Mouse (Mus musculus) hindbrain, embryonic 10.5 days (tissue): ENCODE results near the gene Borcs8. TPM values are rescaled to one million over a fixed set of nuclear protein-coding genes. Genes with fewer than 3 reads are reported as not detected.
A peak's percentile ranks its signal among the peaks of the same experiment; 100 is the strongest.

Source experiments
- DNase-seq: peaks from one replicate; pipeline ENCODE4 v3.0.0-alpha.2; 2017; ENCODE audit warnings: low spot score
- H3K27ac ChIP-seq: fragments of 300-500 bp; sonication (generic); 2 replicates; pipeline ENCODE4 v1.5.1; 2016; ENCODE audit warnings: mild to moderate bottlenecking, moderate library complexity
- H3K27me3 ChIP-seq: fragments of 300-500 bp; sonication (generic); 2 replicates; pipeline ENCODE4 v1.6.1; 2016; ENCODE audit warnings: mild to moderate bottlenecking; ENCODE audit not compliant: poor library complexity, insufficient read depth, severe bottlenecking
- H3K36me3 ChIP-seq: fragments of 300-500 bp; sonication (generic); 2 replicates; pipeline ENCODE4 v1.6.1; 2016; ENCODE audit warnings: mild to moderate bottlenecking, moderate library complexity
- H3K4me1 ChIP-seq: fragments of 300-500 bp; sonication (generic); replicated peaks from 2 replicates; pipeline ENCODE4 v1.6.1; 2016; ENCODE audit warnings: mild to moderate bottlenecking
- H3K4me3 ChIP-seq: fragments of 300-500 bp; sonication (generic); 2 replicates; pipeline ENCODE4 v1.5.1; 2016; ENCODE audit warnings: mild to moderate bottlenecking, moderate library complexity
- H3K9me3 ChIP-seq: fragments of 300-500 bp; sonication (generic); 2 replicates; pipeline ENCODE4 v1.6.1; 2016; ENCODE audit warnings: mild to moderate bottlenecking, moderate library complexity
- WGBS: fragments of 180-500 bp; shearing (Covaris S2); methylation state at CpG from one replicate; pipeline ENCODE4 v1.1.7; 2016; 5-methylcytosine and 5-hydroxymethylcytosine counted together
- polyA plus RNA-seq: library from polyadenylated mRNA; unstranded; fragments of >200 nt; fragmentation: Nextera tagmentation; extraction: Ambion mirVana; gene quantifications from 2 replicates; pipeline ENCODE4 v1.2.1, GENCODE M21; 2016

Gene Borcs8
- 46.9 and 48.3 TPM in 2 replicates for polyA plus RNA-seq

- Histone ChIP-seq H3K27ac (peak within 1 kb of the TSS; percentile 88), H3K4me1 (peaks cover 22% of the 10 kb centered on the region), H3K9me3 (no peaks in the 10 kb centered on the region), H3K27me3 (no peaks in the 10 kb centered on the region), H3K4me3 (peak within 1 kb of the TSS; percentile 79), H3K36me3 (peaks cover 57% of the 10 kb centered on the region)
- under 1% methylated on average over 46 of the region's 46 CpGs for WGBS
- peak; percentile 99 for DNase-seq
Measured at GRCm38 (mm10) chr8:70139026-70139857, at the start of gene Borcs8, which contains the start of the genes Rfxank and Mef2b. Borcs8 (plus strand) TSS chr8:70139499. Rfxank (minus strand) TSS chr8:70139154. Mef2b (plus strand) TSS chr8:70139711.

DNA sequence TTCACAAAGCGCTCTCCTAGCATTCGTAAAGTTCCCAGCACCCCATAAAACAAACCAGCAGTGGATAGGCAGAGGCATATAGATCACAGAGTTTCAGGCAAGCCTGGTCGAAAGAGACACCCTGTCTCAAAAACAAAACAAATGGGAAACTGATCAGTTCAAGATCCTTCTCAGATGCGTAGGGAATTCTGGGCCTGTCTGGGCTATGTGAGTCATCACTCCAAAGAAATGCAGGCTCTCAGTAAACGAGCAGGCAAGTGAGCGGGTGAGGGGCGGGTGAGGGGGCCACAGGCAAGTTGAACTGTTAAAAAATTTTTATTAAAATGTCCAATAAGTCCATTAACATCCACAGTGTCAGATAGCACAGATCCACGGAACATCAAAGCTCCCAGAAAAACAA is 46.5 kb upstream of the Borcs8 start:
- H3K4me3 ChIP-seq: no peak overlapping the region
- H3K36me3 ChIP-seq: peaks cover 31% of the 10 kb centered on the region
- peaks cover 3% of the 10 kb centered on the region; the same call in 1 of the 2 replicates for H3K9me3 ChIP-seq
- H3K4me1 ChIP-seq: peaks cover 21% of the 10 kb centered on the region
- peaks cover 63% of the 10 kb centered on the region for H3K27me3 ChIP-seq
- WGBS: 62% methylated on average over 8 of the region's 8 CpGs
- no peak overlapping the region for H3K27ac ChIP-seq
- no peak for DNase-seq

DNA sequence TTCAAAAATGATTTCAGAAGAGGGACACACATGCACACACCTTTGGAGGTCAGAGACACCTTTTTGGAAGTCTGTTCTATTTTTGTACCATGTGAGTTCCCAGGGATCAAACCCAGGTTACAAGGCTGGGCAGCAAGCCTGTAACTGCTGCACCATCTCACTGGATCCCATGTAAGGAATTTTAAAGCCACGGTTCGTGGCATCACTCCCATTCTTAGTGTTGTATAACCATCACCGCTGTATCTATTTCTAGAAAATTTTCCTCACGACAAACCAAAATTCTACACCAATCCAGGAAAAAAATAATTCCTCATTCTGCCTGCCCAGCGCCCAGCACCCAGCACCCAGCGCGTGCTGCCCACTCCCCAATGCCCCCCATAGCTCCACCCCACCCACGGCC is 40.0 kb upstream of the Borcs8 start:
- no peaks in the 10 kb centered on the region for H3K4me1 ChIP-seq
- peaks cover 9% of the 10 kb centered on the region for H3K9me3 ChIP-seq
- DNase-seq: no peak
- H3K27me3 ChIP-seq: peaks cover 9% of the 10 kb centered on the region; the same call in 1 of the 2 replicates
- H3K4me3 ChIP-seq: no peak overlapping the region
- peaks cover 84% of the 10 kb centered on the region for H3K36me3 ChIP-seq
- H3K27ac ChIP-seq: no peak overlapping the region
- 81% methylated on average over 8 of the region's 8 CpGs for WGBS

DNA sequence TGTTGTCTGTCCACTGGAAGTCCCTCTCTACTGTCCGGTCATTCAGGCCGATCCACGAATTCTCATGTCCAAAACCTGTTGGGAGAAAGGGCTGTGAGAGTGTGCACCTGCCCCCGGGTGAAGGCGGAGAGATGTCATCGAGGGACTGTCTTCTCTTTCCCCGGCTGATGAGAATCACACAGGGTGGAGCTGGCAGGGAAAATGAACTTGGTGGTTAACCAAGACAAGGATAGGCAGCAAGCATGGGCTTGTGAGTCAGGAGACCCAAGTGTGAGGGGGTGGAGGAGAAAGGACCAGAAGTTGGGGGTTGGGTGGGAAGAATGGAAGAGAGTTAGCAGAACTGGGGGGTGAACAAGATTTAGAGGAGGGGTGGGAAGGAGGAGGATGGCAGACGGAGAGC is 39.1 kb upstream of the Borcs8 start:
- DNase-seq: no peak
- peaks cover 9% of the 10 kb centered on the region for H3K9me3 ChIP-seq
- H3K27ac ChIP-seq: no peak overlapping the region
- WGBS: 87% methylated on average over 8 of the region's 8 CpGs
- peaks cover 78% of the 10 kb centered on the region for H3K36me3 ChIP-seq
- 0 out of 2 replicates have a peak, but pooled peaks cover 7% of the 10 kb centered on the region for H3K4me1 ChIP-seq
- H3K27me3 ChIP-seq: peaks cover 8% of the 10 kb centered on the region; the same call in 1 of the 2 replicates
- no peak overlapping the region for H3K4me3 ChIP-seq

GRCm38 (mm10) chr8:70104506-70104905 is 34.8 kb upstream of the Borcs8 start:
- WGBS: 19% methylated on average over 6 of the region's 6 CpGs
- peaks cover 73% of the 10 kb centered on the region for H3K36me3 ChIP-seq
- 0 out of 2 replicates have a peak, but pooled peaks cover 7% of the 10 kb centered on the region for H3K4me1 ChIP-seq
- peaks cover 12% of the 10 kb centered on the region for H3K27me3 ChIP-seq
- no peak overlapping the region for H3K4me3 ChIP-seq
- DNase-seq: no peak
- no peaks in the 10 kb centered on the region for H3K9me3 ChIP-seq
- no peak overlapping the region for H3K27ac ChIP-seq

DNA sequence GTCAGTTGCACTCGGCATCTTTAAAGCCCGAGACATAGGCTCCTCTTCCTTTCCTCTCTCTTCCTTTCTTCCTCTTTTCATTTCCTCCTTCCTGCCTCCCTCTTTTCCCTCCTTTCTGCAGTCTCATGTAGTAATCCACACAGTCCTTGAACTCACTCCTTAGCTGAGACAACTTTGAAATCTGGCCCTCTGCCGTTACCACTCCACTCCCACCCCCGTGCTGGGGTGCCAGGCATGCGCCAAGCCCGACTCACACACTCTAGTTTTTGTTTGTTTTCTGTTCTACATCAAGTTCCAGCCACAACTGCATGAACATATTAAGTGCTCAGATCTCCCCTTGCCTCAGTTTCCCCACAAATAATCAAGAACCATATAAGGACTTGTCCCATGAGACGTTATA is 34.4 kb upstream of the Borcs8 start:
- WGBS: 83% methylated on average over 7 of the region's 7 CpGs
- Histone ChIP-seq H3K36me3 (peaks cover 73% of the 10 kb centered on the region), H3K4me3 (no peak overlapping the region), H3K27me3 (peaks cover 16% of the 10 kb centered on the region), H3K4me1 (0 out of 2 replicates have a peak, but pooled peaks cover 7% of the 10 kb centered on the region), H3K9me3 (no peaks in the 10 kb centered on the region), H3K27ac (no peak overlapping the region)
- no peak for DNase-seq

- peaks cover 14% of the 10 kb centered on the region for H3K4me1 ChIP-seq
- no peaks in the 10 kb centered on the region for H3K9me3 ChIP-seq
- H3K27ac ChIP-seq: no peak overlapping the region
- peaks cover 72% of the 10 kb centered on the region for H3K27me3 ChIP-seq
- H3K4me3 ChIP-seq: no peak overlapping the region
- peaks cover 92% of the 10 kb centered on the region for H3K36me3 ChIP-seq
- DNase-seq: no peak
- WGBS: 87% methylated on average over 2 of the region's 2 CpGs
Measured at GRCm38 (mm10) chr8:70110451-70110850, 28.8 kb upstream of the Borcs8 start.

DNA sequence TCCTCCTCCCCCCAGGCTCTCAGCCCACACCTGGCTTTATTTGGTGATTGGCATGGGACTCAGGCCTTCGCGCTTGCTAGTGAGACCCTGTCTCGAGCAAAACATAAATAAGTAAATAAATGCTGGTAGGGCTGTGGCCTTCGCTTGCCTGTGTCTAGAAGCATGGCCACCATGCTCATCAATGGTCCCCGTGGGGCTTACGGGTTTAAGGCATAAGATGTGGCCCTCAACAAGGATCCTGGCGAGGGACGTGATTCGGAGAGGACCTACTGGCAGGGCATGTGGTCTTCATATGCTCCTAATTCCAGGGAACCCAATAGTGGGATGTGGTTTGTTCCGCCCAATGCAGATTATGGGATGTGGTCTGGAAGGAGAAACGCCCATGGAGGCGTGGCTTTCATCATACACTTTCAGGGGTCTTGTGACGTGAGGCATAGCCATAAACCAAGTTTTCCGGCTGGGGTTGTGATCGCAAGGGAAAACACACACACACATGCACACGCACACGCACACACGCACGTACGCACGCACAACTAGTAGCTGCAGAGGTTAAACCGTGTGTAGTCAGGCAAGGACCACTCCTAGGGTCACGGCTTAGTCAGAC is 28.0 kb upstream of the Borcs8 start:
- Histone ChIP-seq H3K4me3 (no peak overlapping the region), H3K9me3 (no peaks in the 10 kb centered on the region), H3K27ac (no peak overlapping the region), H3K36me3 (peaks cover 92% of the 10 kb centered on the region), H3K27me3 (peaks cover 80% of the 10 kb centered on the region), H3K4me1 (peaks cover 14% of the 10 kb centered on the region)
- 52% methylated on average over 23 of the region's 23 CpGs for WGBS
- no peak for DNase-seq

DNA sequence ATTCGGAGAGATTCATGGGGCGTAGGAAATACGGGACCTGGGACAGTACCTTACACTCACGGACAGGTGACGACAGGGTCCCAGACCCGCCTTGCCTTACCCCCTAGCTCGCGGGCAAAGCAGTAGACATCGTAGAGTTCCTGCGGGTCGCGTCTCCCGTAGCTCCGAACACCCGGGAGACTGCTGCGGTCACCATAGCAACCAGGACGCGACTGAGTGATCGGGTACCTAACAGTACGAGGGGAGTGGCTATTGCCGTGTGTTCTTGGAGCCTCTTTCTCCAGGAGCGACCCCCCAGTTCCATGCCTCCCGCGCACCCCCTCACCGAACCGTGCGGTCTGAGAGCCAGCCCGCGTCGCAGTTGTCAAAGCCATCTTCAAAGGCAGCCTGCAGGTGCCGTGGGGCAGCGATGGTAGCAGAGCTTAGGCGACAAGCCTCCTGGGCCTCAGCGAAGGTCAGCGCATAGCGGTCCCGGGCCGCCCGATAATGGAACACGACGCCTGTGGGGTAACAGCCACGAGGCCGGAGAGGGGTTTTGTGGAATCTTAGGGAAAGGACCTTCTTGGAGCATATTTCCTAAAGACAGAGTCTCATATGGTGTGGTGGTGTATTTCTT is 26.8 kb upstream of the Borcs8 start:
- 7% methylated on average over 43 of the region's 43 CpGs for WGBS
- Histone ChIP-seq H3K36me3 (peaks cover 80% of the 10 kb centered on the region), H3K4me1 (peaks cover 17% of the 10 kb centered on the region), H3K27me3 (peaks cover 92% of the 10 kb centered on the region), H3K27ac (no peak overlapping the region), H3K9me3 (no peaks in the 10 kb centered on the region), H3K4me3 (peak overlapping the region; percentile 23; the same call in 1 of the 2 replicates)
- DNase-seq: no peak

- DNase-seq: no peak
- peaks cover 37% of the 10 kb centered on the region for H3K4me1 ChIP-seq
- WGBS: 25% methylated on average over 6 of the region's 6 CpGs
- peaks cover 61% of the 10 kb centered on the region for H3K36me3 ChIP-seq
- peaks cover 100% of the 10 kb centered on the region for H3K27me3 ChIP-seq
- no peak overlapping the region for H3K4me3 ChIP-seq
- no peak overlapping the region for H3K27ac ChIP-seq
- H3K9me3 ChIP-seq: no peaks in the 10 kb centered on the region
Measured at GRCm38 (mm10) chr8:70114488-70114887, 24.8 kb upstream of the Borcs8 start.

GRCm38 (mm10) chr8:70114892-70115291 is 24.4 kb upstream of the Borcs8 start:
- DNase-seq: no peak
- no peak overlapping the region for H3K27ac ChIP-seq
- H3K9me3 ChIP-seq: no peaks in the 10 kb centered on the region
- H3K27me3 ChIP-seq: peaks cover 100% of the 10 kb centered on the region
- WGBS: 71% methylated on average over 13 of the region's 13 CpGs
- peaks cover 41% of the 10 kb centered on the region for H3K4me1 ChIP-seq
- H3K36me3 ChIP-seq: peaks cover 56% of the 10 kb centered on the region
- no peak overlapping the region for H3K4me3 ChIP-seq

DNA sequence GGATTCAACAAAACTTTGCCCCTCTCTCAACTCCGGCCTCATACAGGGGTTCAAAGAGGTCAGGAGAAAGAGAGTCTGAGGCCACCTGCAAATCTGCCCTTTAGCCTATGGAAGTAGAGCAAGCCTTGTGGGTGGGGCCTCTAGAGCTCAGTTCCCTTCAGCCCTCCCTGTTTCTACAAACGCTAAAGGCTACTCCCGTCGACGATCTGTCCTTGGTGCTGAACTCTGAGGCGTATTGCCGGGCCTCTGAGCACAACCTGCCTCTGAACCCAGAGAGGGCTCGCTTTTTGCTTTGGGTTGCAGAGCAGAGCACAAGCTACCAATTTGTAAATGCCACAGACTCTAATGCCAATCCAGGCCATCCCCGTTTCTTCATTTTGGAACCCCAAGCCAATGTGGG is 21.7 kb upstream of the Borcs8 start:
- Histone ChIP-seq H3K9me3 (no peaks in the 10 kb centered on the region), H3K27ac (no peak overlapping the region), H3K27me3 (peaks cover 90% of the 10 kb centered on the region), H3K4me1 (peaks cover 43% of the 10 kb centered on the region), H3K36me3 (peaks cover 32% of the 10 kb centered on the region), H3K4me3 (no peak overlapping the region)
- WGBS: 8% methylated on average over 9 of the region's 9 CpGs
- DNase-seq: peak; percentile 40
